Mouse (Mus musculus): ENCODE measurements at regions not wholly inside any gene's neighbourhood (a gene's known extent, or its start where the extent isn't known, plus 50 kb on each side); places are given as distances from the start of the nearest gene placed in this dataset.

GRCm38 (mm10) chr4:30776816-30777442, 1187.0 kb upstream of the Map3k7 start:
- DNase-seq (ENCODE audit: extremely low spot score in 1 of 2, low spot score in 1 of 2), result no peak

DNA sequence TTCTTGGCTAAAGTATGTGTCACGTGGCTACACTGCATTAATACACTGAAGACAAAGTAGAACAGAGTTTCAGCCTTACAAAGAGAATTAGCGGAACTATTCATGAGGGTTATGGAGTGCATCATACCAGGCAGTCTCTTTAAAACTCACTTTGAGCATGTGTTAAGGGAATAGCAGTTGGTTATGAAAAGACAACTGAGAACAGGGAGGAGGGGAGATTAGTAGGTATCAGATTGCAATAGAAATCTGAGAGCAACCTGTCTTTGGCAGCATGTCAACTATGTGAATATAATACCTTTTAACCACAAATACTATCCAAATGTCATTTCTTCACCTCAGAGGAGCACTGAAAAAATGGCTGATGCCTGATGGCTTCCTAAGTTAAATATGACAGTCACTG, 1182.2 kb upstream of the Map3k7 start:
- no peak for DNase-seq (ENCODE audit: extremely low spot score in 1 of 2, low spot score in 1 of 2)

- no peak for DNase-seq (ENCODE audit: extremely low spot score in 1 of 2, low spot score in 1 of 2)
Observed at GRCm38 (mm10) chr4:30789976-30790657, 1173.8 kb upstream of the Map3k7 start.

- peak; percentile 57 for DNase-seq (ENCODE audit: extremely low spot score in 1 of 2, low spot score in 1 of 2)
Observed at GRCm38 (mm10) chr4:30809798-30810197, 1154.1 kb upstream of the Map3k7 start.

DNA sequence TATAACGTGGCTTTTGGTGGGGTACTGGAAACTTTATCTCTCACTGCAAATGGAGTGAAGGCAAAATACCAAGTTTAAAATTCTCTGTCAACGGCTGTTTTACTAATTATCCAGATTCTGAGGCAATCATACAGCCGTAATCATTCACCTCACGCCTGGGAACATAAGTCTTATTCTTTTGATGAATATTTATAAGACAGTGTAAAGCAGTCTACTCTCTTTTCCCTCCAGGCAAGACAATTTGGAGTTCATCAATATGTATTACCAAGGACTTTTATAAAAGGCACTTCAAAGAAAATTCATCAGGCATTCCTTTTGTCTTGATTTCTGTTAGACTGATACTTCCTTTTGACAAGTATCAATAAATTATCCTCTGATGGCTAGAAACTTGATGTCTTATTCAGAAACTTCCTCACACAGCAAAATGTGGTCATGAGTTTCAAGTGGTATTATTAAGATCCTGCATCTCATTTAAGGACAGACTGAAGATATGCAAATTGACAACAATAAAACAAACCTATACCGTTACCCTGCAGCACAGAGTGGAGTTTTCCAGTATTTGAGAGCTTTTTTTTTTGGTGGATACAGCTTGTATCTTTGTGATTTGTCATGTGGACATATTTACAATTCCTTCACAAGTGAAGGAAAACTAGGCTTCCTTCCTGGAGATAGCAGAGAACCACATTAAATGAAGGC, 1108.4 kb upstream of the Map3k7 start:
- no peak for DNase-seq (ENCODE audit: extremely low spot score in 1 of 2, low spot score in 1 of 2)

DNA sequence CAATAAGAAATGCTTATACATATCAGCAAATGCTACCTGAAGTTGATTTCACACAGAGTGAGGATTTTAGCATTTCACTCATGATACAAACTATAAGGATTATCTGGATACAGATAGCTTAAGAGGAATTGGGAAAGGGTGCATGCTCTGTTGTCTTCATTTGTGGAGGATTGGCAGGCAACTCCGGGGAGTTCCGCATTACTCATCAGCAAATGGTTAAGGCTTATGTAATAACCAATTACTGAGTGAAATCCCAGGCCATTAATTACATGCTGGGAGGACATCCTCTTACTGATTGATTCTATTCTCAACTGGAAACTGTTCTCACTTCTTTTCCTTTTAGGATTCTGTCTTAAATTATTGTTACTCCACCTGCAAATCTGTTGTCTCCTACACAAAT, 1058.9 kb upstream of the Map3k7 start:
- DNase-seq (ENCODE audit: extremely low spot score in 1 of 2, low spot score in 1 of 2), result no peak

DNA sequence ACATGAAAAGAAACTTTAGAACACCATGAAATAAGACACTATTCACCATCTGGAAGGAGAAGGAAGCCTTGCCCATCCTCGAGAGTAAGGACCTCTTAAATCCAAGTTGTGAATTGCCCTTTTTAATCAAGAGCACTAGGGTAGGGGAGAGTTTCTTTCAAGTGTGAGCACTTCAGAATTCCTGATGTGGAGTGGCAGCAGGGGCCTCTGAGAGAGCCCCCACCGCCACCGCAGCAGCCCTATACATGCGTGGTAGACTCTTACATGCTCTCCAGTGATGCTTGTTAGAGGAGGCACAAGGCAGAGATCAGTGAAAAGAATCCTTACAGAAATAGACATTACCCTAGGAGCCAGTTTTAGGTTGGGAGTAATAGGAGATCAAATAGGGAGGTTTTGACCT, 1041.0 kb upstream of the Map3k7 start:
- DNase-seq (ENCODE audit: extremely low spot score in 1 of 2, low spot score in 1 of 2), result no peak

- DNase-seq (ENCODE audit: extremely low spot score in 1 of 2, low spot score in 1 of 2), result no peak
Observed at GRCm38 (mm10) chr4:30932358-30932757, 1031.5 kb upstream of the Map3k7 start.

DNA sequence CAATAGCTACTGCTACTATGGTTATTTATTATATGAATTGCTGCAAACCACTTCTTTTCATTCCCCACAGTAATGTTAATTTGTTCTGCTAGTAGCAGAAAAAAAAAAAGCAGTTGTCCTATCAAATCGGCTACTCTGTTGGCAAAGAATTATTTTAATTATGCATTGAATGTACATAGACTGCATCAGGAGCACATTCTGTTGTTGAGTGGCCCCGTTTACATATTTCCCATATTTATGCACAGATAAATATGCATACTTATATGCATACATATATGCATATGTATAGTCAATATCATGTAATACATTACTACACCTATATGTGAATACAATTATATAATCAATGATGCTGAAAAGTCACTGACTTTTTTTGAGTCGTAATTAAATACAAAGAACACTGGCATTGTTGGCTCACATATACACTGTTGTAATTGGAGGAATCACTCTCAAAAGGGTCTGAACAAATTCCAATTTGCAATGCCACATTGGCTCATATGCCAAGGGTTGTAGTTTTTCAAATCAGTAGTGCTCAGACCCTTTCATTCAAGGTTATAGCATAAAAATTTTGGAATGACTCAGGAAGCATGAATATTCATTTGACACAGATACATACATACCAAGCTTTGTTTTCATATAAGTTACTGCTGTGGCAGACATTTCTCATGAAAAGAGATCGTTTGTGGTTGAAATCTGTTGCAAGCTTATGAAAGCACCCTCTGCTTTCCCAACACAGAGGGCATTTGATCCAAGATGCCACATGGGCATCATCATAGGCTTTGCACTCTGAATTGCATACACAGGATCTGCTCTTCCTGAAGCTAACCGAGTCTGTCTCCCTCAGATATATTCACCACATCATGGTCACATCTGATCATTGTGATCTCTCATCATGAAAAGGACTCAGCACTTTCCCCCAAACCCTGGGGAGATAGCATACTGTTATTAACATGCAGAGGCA, 1030.6 kb upstream of the Map3k7 start:
- peak in 1 of 2 experiments; percentile 11 for DNase-seq (ENCODE audit: extremely low spot score in 1 of 2, low spot score in 1 of 2)

DNA sequence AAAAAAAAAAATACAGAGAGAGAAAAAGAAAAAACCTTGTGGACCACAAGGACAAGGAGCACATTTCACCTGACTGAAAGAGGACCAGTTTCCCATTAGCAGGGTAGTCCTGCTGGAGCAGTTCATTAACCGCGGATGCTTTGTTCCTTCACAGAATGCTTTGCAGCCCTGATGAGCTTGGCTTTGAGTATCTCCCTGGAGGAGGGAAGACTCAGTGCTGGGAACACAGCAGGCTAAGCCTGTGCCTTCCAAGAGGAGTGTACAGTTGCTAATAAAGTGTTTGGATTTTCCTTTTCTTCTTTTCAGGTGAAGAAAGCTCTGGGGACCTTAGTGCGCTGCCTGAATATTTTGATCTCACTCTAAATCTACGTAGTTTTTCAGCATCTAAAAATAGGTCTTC, 980.3 kb upstream of the Map3k7 start:
- no peak for DNase-seq (ENCODE audit: extremely low spot score in 1 of 2, low spot score in 1 of 2)

DNA sequence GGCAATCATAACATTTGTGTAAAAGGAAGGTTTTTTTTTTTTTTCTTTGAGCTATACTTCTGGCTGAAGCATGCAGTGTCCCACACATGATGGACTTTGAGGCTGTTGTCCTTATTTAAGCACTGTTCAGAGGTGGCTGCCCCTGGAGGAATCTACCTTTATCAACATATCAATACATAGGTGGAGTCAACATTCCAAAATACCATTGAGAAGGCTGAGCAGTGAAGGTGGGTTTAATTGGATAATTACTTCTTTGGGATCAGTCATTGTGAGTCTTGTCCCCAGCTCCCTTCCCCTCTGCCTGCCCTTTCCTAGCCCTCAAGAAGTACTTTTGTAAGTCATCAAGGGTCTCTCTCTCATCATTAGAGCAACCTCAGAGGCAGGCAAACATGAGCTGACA, 951.9 kb upstream of the Map3k7 start:
- DNase-seq (ENCODE audit: extremely low spot score in 1 of 2, low spot score in 1 of 2), result no peak

GRCm38 (mm10) chr4:31052077-31052677, 911.7 kb upstream of the Map3k7 start:
- no peak for DNase-seq (ENCODE audit: extremely low spot score in 1 of 2, low spot score in 1 of 2)

- DNase-seq (ENCODE audit: extremely low spot score in 1 of 2, low spot score in 1 of 2), result peak in 1 of 2 experiments; percentile 8
Observed at GRCm38 (mm10) chr4:31076236-31076635, 887.7 kb upstream of the Map3k7 start.

DNA sequence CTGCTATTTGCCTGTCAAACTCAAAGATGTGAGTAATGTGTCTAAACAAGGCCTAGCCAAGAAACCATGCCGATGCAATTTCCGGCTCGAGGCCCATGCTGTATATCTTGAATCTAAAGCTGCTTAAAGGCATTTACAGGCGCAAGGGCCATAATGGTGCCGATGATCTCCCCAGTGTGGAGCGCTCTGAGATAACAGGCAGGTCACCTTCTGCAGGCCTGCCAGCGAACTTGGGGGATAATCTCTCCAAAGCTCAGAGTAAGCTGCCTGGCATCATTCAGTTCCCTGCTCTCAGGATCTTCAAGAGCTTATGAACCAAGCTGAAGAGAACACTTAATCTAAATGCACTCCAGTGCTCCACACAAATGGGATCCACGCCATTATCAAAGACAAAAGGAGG, 842.3 kb upstream of the Map3k7 start:
- DNase-seq (ENCODE audit: extremely low spot score in 1 of 2, low spot score in 1 of 2), result no peak

DNA sequence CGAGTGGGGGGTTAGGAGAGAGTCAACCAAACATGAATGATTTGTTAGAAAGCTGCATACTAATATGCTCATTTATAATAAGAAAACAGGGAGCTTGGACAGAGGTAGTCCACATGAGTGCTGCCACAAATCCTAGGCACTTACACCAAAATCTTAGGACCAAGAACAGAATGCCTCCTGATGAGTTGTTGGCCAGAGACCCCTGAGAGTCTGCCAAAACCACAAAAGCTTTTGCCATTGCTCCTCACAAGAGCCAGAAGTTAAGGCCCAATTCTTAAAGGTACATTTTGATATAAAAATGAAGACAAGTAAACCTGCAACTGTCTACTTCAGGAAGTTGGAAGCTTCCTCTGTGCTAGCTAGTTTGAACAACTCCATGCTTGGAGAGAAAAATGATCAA, 820.7 kb upstream of the Map3k7 start:
- no peak for DNase-seq (ENCODE audit: extremely low spot score in 1 of 2, low spot score in 1 of 2)

DNA sequence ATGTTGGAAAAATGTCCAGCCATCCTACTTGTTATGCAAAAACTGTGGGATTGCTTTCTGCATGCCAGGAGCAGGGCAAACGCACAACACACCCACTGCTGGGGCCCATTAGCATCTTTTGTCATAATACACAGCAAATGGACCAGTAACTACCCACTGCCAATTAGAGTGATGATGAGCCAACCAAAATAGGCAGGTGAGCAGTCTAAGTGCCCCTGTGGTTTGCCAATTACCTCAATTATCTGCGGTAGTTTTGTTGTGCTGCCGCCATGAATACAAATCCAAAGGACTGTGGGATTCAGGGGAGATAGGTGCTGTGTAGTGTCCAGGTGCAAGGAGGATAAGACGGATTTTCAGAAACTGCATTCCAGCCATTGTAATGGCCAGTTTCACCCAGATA, 796.5 kb upstream of the Map3k7 start:
- no peak for DNase-seq (ENCODE audit: extremely low spot score in 1 of 2, low spot score in 1 of 2)

GRCm38 (mm10) chr4:31168357-31168756, 795.5 kb upstream of the Map3k7 start:
- DNase-seq (ENCODE audit: extremely low spot score in 1 of 2, low spot score in 1 of 2), result no peak

GRCm38 (mm10) chr4:31171190-31171589, 792.7 kb upstream of the Map3k7 start:
- no peak for DNase-seq (ENCODE audit: extremely low spot score in 1 of 2, low spot score in 1 of 2)

DNA sequence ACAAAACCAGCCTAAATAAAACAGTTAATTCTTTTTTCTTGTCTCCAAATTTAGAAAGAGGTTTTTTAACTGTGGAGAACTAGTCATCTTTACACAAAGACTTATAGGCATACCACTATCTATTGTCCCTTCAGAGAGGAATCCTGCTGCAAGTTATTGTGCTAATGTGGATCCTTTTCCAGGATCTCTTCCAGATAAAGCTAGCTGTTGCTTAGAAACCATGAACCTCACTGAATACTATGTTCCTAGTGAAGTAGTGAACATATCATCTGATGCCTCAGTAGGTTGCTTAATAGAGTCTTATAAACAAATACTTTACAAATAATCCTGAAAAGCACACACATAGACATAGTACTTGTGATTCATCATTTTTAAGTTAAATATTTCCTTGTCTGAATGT, 766.0 kb upstream of the Map3k7 start:
- DNase-seq (ENCODE audit: extremely low spot score in 1 of 2, low spot score in 1 of 2), result no peak

GRCm38 (mm10) chr4:31203286-31203685, 760.6 kb upstream of the Map3k7 start:
- DNase-seq (ENCODE audit: extremely low spot score in 1 of 2, low spot score in 1 of 2), result no peak
